Mouse (Mus musculus): ENCODE results near the gene Olfr1282. TPM values are rescaled to one million over a fixed set of nuclear protein-coding genes. Genes with fewer than 3 reads are reported as not detected.
"Not testable (repeated sequence)": the region's sequence is repeated elsewhere in the genome, so short reads cannot be mapped to it uniquely, and the experiment has no call there.

Gene Olfr1282
- total RNA-seq (2021), result not detected
- long read RNA-seq, result 0 reads

GRCm38 (mm10) chr2:111335976-111336375 lies at the start of gene Olfr1282:
Gene Olfr1282, minus strand, starts transcription at chr2:111336076.
- no peak for DNase-seq (ENCODE audit: low spot score in 2 of 2)

DNA sequence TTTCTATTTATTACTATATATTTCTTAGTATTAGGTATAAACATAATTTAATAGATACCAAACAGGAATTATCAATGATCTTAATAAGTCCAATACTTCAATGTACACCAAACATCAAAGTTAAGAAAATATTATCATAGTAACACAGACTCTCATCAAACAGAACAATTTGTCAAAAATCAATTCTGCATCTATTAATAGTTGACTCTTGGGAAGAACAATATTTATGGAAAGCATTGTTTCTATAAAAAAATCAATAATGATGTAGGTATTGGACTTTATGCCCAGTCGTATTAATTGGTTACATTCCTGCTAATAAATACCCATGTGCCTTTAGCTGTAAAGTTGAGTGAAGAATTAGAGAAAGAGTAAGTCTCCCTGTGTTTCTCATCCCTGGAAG lies 39.3 kb upstream of the Olfr1282 start, which contains the start of gene Olfr1284:
Gene Olfr1284 (plus strand): TSS at position 301 of the 400 bp plus-strand sequence.
- DNase-seq (ENCODE audit: low spot score in 2 of 2), result no peak

DNA sequence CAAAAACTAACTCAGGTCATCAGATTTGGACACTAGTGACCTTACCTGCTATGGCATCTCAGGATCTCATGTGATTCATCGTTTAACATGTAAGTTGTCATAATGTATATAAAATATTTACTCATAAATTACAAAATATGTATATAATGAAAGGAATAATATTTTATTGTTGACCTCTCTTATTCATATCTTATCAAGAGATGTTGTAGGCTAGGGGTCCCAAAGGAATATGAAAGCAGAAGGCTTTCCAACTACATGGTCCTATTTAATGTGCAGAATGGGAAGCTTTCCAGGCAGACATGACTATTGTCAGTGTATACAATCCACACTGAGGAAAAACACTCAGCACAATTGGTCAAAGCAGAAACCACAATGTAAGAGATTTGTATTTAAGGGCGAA lies 30.6 kb upstream of the Olfr1282 start, which contains the start of gene Olfr1283:
Gene Olfr1283 (plus strand): TSS at position 301 of the 400 bp plus-strand sequence.
- no peak for DNase-seq (ENCODE audit: low spot score in 2 of 2)

DNA sequence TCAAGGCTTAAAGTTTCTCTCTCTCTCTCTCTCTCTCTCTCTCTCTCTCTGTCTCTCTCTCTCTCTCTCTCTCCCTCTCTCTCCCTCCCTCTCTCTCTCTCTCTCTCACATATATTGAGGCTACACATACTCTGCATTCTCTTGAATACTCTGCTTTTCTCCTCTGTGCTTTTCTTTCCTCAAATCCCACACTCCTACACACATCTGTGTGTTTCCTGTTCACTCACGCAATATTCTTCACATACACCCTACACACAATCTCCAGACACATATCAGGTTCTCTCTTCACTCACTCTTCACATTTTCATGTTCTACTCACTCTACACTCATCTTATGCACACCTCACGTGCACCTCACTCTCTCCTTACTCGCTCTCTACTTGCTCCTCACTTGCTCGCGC lies 2.2 kb downstream of the Olfr1282 start:
- DNase-seq (ENCODE audit: low spot score in 2 of 2), result not testable (repeated sequence)

- DNase-seq (ENCODE audit: low spot score in 2 of 2), result no peak
These were observed 9.7 kb downstream of the Olfr1282 start, which contains the start of gene Olfr1281 for GRCm38 (mm10) chr2:111326220-111326619. Gene Olfr1281, plus strand, starts transcription at chr2:111326520.

- no peak for DNase-seq (ENCODE audit: low spot score in 2 of 2)
These were observed 22.2 kb downstream of the Olfr1282 start, which contains the start of gene Olfr1280 for GRCm38 (mm10) chr2:111313717-111314116. Gene Olfr1280, plus strand, starts transcription at chr2:111314017.

GRCm38 (mm10) chr2:111300374-111300773 lies 35.5 kb downstream of the Olfr1282 start, which contains the start of gene Olfr1279:
Gene Olfr1279, plus strand, starts transcription at chr2:111300635.
- no peak for DNase-seq (ENCODE audit: low spot score in 2 of 2)

DNA sequence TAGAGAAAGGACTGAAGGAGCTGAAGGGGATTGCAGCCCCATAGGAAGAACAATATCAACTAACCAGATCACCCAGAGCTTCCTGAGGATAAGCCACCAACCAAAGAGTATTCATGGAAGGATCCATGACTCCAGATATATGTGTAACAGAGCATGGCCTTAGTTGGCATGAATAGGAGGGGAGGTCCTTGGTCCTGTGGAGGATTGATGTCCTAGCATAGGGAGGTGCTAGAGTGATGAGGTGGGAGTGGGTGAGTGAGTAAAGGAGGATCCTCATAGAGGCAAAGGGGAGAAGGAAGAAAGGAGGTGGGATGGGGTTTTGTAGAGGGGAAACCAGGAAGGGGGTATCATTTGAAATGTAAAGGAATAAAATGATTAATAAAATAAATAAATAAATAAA lies 37.3 kb downstream of the Olfr1282 start:
- DNase-seq (ENCODE audit: low spot score in 2 of 2), result no peak

GRCm38 (mm10) chr2:111289836-111290235 lies 46.0 kb downstream of the Olfr1282 start, which contains the start of gene Olfr1278:
Gene Olfr1278, plus strand, starts transcription at chr2:111290136.
- no peak for DNase-seq (ENCODE audit: low spot score in 2 of 2)

Other genes with a start within 250 kb of the Olfr1282 start
- not detected for gene Gm13941, start 230.1 kb downstream of the Olfr1282 start, total RNA-seq (2021)
- not detected for gene Gm15130, start 183.1 kb downstream of the Olfr1282 start, total RNA-seq (2021)
- gene 4930430A15Rik, start 106.5 kb downstream of the Olfr1282 start, total RNA-seq (2021), result not detected
- not detected for gene Olfr1275, start 100.8 kb downstream of the Olfr1282 start, total RNA-seq (2021)
- gene Olfr1276, start 81.6 kb downstream of the Olfr1282 start, total RNA-seq (2021), result not detected
- not detected for gene Olfr1277, start 62.0 kb downstream of the Olfr1282 start, total RNA-seq (2021)
- not detected for gene Olfr1278, start 45.9 kb downstream of the Olfr1282 start, total RNA-seq (2021)
- not detected for gene Olfr1279, start 35.4 kb downstream of the Olfr1282 start, total RNA-seq (2021)
- not detected for gene Olfr1280, start 22.1 kb downstream of the Olfr1282 start, total RNA-seq (2021)
- gene Olfr1281, start 9.6 kb downstream of the Olfr1282 start, total RNA-seq (2021), result not detected
- gene Olfr1283, start 30.7 kb upstream of the Olfr1282 start, total RNA-seq (2021), result not detected
- not detected for gene Olfr1284, start 39.4 kb upstream of the Olfr1282 start, total RNA-seq (2021)
- not detected for gene Olfr1286, start 87.0 kb upstream of the Olfr1282 start, total RNA-seq (2021)
- not detected for gene Olfr1287, start 113.1 kb upstream of the Olfr1282 start, total RNA-seq (2021)
- not detected for gene Olfr1288, start 138.0 kb upstream of the Olfr1282 start, total RNA-seq (2021)
- not detected for gene Olfr1289, start 144.7 kb upstream of the Olfr1282 start, total RNA-seq (2021)
- gene Olfr1290, start 157.8 kb upstream of the Olfr1282 start, total RNA-seq (2021), result not detected
- gene Olfr1291-ps1, start 161.1 kb upstream of the Olfr1282 start, total RNA-seq (2021), result not detected
- not detected for gene Olfr1293-ps, start 189.1 kb upstream of the Olfr1282 start, total RNA-seq (2021)
- gene Olfr1294, start 204.2 kb upstream of the Olfr1282 start, total RNA-seq (2021), result not detected
- not detected for gene Olfr1295, start 233.6 kb upstream of the Olfr1282 start, total RNA-seq (2021)

Data from layer of hippocampus, postnatal 10 days (tissue).